Mouse (Mus musculus) thymus, postnatal 10 days (tissue): Measurements from ENCODE around the gene Ccdc69.

ENCODE experiments used
- DNase-seq, 2 experiments: peaks; one replicate each; pipeline ENCODE4 v3.0.0; 2021; ENCODE audit warnings: low spot score in 2 of 2

Gene Ccdc69

GRCm38 (mm10) chr11:55036601-55037000, 41.3 kb downstream of the Ccdc69 start:
- no peak for DNase-seq

GRCm38 (mm10) chr11:55033040-55033660, 44.8 kb downstream of the Ccdc69 start, which contains the start of gene Anxa6:
Gene Anxa6, minus strand, starts transcription at chr11:55033445.
- peak; percentile 74 to 77 for DNase-seq

DNA sequence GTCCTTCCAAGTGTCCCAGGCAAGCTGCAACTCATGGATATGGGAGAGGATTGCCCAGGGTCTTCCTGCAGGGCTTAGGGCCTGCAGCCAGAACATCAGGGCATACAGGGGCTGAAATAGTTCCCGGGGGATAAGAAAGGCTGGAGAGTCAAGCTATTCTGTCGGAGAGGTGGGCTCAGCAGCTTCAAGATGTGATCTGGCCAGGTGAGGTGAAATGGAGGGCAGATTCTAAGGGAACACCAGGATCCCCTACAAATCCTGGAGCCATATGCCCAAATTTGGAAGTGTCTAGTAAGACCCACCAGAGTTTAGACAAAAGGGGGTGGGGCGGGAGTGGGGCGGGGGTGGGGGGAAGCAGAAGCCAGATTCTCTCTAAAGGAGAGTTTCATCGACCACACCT, 45.6 kb downstream of the Ccdc69 start:
- DNase-seq = no peak

DNA sequence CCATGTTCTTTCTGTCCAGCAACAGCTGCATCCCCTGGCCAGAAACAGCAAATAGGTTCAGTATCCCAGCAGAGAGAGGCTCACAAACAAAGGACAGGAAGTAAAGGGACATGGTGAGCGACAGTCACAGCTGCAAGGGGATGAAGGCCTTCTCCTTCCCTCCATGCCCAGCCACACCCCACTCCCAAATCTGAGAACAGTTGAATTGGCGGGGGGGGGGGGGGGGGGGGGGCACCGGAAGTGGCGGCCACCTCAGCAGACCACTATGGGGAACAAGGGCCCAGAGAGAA, 46.0 kb downstream of the Ccdc69 start:
- no peak for DNase-seq

GRCm38 (mm10) chr11:55031211-55031990, 46.5 kb downstream of the Ccdc69 start:
- peak in 1 of 2 experiments; percentile 15 for DNase-seq

GRCm38 (mm10) chr11:55028509-55028908, 49.4 kb downstream of the Ccdc69 start:
- no peak for DNase-seq

GRCm38 (mm10) chr11:55027204-55027855, 50.6 kb downstream of the Ccdc69 start:
- no peak for DNase-seq

GRCm38 (mm10) chr11:55025896-55026295, 52.0 kb downstream of the Ccdc69 start:
- DNase-seq = no peak

- no peak for DNase-seq
Observed at GRCm38 (mm10) chr11:55023583-55023982, 54.3 kb downstream of the Ccdc69 start.

DNA sequence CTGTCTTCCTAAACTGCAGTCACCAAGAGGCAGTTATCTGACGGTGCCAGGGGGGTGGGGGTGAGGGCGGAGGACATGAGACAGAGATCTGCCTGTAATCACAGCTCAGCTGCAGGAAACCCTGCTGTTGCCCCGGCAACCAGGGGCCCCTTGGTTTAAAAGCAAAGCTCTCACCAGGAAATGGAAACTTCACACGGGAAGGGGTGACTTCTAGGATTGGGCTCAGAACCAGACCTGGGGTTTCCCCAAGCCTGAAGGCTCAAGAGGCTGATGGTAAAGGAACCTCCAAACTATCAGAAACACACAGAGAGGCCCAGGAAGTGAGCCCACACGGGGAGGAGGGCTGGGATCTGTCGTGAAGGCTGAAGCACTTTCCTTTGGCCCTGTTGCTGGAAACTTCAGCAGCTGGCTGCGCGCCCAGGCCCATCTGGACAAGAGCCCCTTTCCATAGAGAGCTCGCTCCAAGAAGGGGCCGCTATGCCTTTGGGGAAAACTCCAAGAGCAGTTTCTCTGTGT, 54.8 kb downstream of the Ccdc69 start:
- DNase-seq = peak; percentile 87 to 90

- no peak for DNase-seq
Observed at GRCm38 (mm10) chr11:55022508-55022907, 55.4 kb downstream of the Ccdc69 start.

DNA sequence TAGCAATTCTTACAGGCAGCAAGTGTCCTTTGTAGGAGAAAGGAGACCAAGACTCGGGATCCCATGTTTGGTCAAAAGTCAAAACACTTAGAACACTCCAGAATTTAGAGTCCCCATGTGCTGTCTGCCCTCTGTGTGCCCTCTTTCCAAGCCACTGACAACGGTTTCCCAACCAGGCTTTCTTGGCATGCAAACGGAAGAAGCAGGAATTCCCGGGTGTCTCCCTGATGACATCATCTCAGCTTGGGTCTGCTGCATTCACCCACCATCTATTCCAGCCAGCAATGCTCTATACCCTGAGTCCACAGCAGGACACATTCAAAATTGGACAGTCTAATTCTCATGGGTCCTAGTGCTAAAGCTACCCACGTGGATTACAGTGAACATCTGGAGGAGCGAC, 56.1 kb downstream of the Ccdc69 start:
- DNase-seq = no peak

- no peak for DNase-seq
Observed at GRCm38 (mm10) chr11:55021458-55021857, 56.5 kb downstream of the Ccdc69 start.

- DNase-seq = no peak
Observed at GRCm38 (mm10) chr11:55019711-55020110, 58.2 kb downstream of the Ccdc69 start.

DNA sequence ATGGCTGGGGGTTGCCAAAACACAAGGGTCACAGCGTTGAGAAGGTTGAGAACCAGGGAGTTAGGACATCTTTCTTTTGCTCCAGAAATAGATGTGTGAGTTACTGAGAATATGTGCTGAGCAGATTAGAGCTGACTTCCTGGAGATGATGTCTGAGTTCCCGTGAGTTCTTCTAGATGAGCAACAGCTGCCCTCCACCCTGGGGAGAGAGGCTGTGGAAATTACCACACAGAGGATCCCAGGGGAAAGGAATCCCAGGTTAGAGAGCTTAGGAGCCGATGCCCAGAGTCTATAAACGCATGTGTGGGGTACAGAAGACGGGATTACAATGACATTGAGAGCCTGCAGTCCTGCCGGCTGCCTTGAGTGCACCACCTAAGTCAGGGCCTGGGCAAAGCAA, 59.9 kb downstream of the Ccdc69 start:
- no peak for DNase-seq

DNA sequence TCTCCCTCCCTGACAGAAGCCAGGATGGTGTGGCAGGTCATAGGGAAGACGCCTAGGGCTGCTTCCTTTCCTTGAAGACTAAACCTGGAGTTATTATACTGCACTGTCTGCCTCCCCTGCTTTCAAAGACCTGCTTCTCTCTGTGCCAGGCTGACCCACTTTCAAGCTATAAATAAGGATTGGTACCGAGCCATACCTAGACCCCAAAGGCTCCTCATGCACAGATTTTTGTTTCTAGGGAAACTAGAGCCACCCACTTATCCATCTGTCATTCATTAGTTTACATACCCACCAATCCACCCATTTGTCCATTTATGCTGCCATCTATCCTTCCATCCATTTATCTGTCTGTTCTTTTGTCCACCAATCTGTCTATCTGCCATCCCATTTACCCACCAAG, 60.7 kb downstream of the Ccdc69 start:
- no peak for DNase-seq

- no peak for DNase-seq
Observed at GRCm38 (mm10) chr11:55016758-55017157, 61.2 kb downstream of the Ccdc69 start.

DNA sequence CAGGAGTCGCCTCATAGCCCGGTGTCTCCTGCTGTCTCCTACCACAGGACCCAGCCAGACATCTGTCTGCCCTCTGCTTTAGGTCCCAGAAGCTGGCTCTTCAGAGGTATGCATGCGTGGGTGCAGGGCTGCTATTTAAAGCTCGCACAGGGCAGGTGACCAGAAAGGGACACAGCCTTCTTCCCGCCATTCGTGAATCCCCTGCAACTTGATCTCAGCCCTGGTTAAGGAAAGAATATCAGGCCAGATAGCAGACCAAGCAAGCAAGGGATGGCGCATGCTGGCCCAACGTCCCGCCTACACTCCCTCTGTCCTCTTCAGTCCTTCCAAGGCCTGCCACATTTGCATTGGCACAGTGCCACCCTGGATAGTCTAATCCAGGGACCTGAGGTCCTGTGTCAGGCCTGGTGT, 62.1 kb downstream of the Ccdc69 start:
- no peak for DNase-seq

DNA sequence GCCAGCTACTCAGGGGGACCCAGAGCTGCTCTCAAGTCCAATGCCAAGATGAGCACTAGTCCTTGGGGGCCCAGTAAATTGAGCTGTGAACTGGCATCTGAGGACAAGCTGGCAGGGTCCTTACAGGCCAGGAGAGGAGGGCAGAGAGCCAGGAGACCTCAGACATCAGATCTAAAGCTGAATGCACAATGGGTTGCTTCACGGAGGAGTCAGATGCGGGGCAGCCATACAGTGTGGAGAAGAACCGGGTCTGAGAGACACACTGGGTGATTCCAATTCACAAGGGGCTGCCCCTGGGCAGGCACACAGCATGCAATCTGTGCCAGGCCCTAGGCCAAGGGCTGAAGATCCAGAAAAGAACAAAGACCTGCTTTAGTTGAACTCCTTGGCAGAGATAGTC, 62.7 kb downstream of the Ccdc69 start:
- DNase-seq = no peak

GRCm38 (mm10) chr11:55013802-55014201, 64.1 kb downstream of the Ccdc69 start:
- no peak for DNase-seq

DNA sequence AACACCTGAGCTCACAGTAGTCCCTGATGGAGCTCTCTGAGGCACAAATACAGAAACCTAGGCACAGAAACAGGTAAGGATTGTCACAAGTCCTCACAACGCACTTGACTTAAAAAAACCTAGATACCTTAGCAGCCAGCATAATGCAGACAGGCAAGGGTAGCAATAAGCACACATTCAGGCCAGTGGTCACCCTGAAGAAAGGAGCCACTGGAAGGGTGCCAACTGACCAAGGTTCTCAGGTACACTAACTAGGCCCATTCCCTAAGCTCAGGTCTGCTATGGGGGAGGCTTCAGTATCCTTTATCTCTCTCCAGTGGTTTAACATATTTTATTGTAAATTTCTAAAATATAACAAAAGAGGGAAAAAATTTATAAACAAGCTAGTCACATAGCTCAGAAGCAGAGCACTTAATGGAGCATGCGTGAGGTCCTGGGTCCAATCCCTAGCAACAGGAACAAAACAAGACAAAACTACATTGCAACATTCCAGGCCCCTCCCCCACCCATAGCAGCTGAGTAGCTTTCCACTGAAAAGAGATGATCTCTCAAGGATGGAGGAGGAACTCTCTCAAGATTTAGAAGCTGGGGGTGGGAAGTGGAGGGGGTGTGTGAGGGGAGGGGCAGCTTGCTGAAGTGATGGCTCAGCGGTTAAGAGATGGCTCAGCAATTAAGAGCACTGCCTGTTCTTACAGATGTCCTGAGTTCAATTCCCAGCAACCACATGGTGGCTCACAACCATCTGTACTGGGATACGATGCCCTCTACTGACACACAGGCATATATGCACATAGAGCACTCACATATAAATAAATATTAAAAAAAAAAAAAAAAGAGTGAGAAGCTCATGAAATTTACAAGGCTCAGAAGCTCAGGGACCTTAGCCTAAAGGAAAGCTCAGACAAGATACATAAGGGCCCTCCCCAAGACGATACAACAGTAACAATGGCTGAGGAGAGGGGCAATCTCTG, 65.1 kb downstream of the Ccdc69 start:
- no peak for DNase-seq

GRCm38 (mm10) chr11:55011440-55011839, 66.5 kb downstream of the Ccdc69 start:
- peak in 1 of 2 experiments; percentile 12 for DNase-seq
